Mouse (Mus musculus): ENCODE measurements at regions not wholly inside any gene's neighbourhood (a gene's known extent, or its start where the extent isn't known, plus 50 kb on each side); places are given as distances from the start of the nearest gene placed in this dataset.

GRCm38 (mm10) chr1:118765525-118765924, 137.8 kb downstream of the Tfcp2l1 start:
- H3K27ac ChIP-seq (replicated peaks in 1 of 2; ENCODE audit: control insufficient read depth in 1 of 2, insufficient read depth in 1 of 2, low read depth in 2 of 2, low read length in 2 of 2) = no peak overlapping the region
- H3K27me3 ChIP-seq (ENCODE audit: control insufficient read depth, insufficient read depth, low read length) = no peaks in the 10 kb centered on the region
- H3K4me3 ChIP-seq (ENCODE audit: control insufficient read depth in 1 of 2, insufficient read depth in 1 of 2, low read depth in 1 of 2, low read length in 2 of 2) = no peak overlapping the region
- no peaks in the 10 kb centered on the region for H3K9me3 ChIP-seq (ENCODE audit: control insufficient read depth, low read length)
- no peak overlapping the region for H3K9ac ChIP-seq (ENCODE audit: low read length)
- WGBS = 46% methylated on average over 9 of the region's 9 CpGs
- no peaks in the 10 kb centered on the region for H3K36me3 ChIP-seq (ENCODE audit: control insufficient read depth, insufficient read depth, low read length)
- ATAC-seq (ENCODE audit: insufficient number of reproducible peaks, insufficient read depth, low FRiP score, low read depth) = no peak
- H3K4me2 ChIP-seq (ENCODE audit: low read length) = no peak overlapping the region
- no peaks in the 10 kb centered on the region for H3K4me1 ChIP-seq (ENCODE audit: control insufficient read depth in 2 of 2, insufficient read depth in 2 of 2, low read length in 2 of 2)

GRCm38 (mm10) chr1:118768831-118769230, 141.1 kb downstream of the Tfcp2l1 start:
- Histone ChIP-seq H3K4me3 (ENCODE audit: control insufficient read depth in 1 of 2, insufficient read depth in 1 of 2, low read depth in 1 of 2, low read length in 2 of 2) (no peak overlapping the region), H3K4me2 (ENCODE audit: low read length) (no peak overlapping the region), H3K4me1 (ENCODE audit: control insufficient read depth in 2 of 2, insufficient read depth in 2 of 2, low read length in 2 of 2) (no peaks in the 10 kb centered on the region), H3K36me3 (ENCODE audit: control insufficient read depth, insufficient read depth, low read length) (no peaks in the 10 kb centered on the region), H3K27ac (replicated peaks in 1 of 2; ENCODE audit: control insufficient read depth in 1 of 2, insufficient read depth in 1 of 2, low read depth in 2 of 2, low read length in 2 of 2) (no peak overlapping the region), H3K27me3 (ENCODE audit: control insufficient read depth, insufficient read depth, low read length) (no peaks in the 10 kb centered on the region), H3K9ac (ENCODE audit: low read length) (no peak overlapping the region), H3K9me3 (ENCODE audit: control insufficient read depth, low read length) (no peaks in the 10 kb centered on the region)
- ATAC-seq (ENCODE audit: insufficient number of reproducible peaks, insufficient read depth, low FRiP score, low read depth) = no peak
- WGBS = 19% methylated on average over 4 of the region's 4 CpGs

- Histone ChIP-seq H3K27ac (replicated peaks in 1 of 2; ENCODE audit: control insufficient read depth in 1 of 2, insufficient read depth in 1 of 2, low read depth in 2 of 2, low read length in 2 of 2) (no peak overlapping the region), H3K36me3 (ENCODE audit: control insufficient read depth, insufficient read depth, low read length) (no peaks in the 10 kb centered on the region), H3K9me3 (ENCODE audit: control insufficient read depth, low read length) (no peaks in the 10 kb centered on the region), H3K27me3 (ENCODE audit: control insufficient read depth, insufficient read depth, low read length) (no peaks in the 10 kb centered on the region), H3K9ac (ENCODE audit: low read length) (no peak overlapping the region), H3K4me2 (ENCODE audit: low read length) (no peak overlapping the region), H3K4me3 (ENCODE audit: control insufficient read depth in 1 of 2, insufficient read depth in 1 of 2, low read depth in 1 of 2, low read length in 2 of 2) (no peak overlapping the region), H3K4me1 (ENCODE audit: control insufficient read depth in 2 of 2, insufficient read depth in 2 of 2, low read length in 2 of 2) (no peaks in the 10 kb centered on the region)
- ATAC-seq (ENCODE audit: insufficient number of reproducible peaks, insufficient read depth, low FRiP score, low read depth) = peak; percentile 27; the same call in 1 of the 2 replicates
- WGBS = 17% methylated on average over 9 of the region's 9 CpGs
Measured at GRCm38 (mm10) chr1:118772261-118772660, 144.5 kb downstream of the Tfcp2l1 start.

GRCm38 (mm10) chr1:118776594-118777441, 149.1 kb downstream of the Tfcp2l1 start:
- Histone ChIP-seq H3K36me3 (ENCODE audit: control insufficient read depth, insufficient read depth, low read length) (no peaks in the 10 kb centered on the region), H3K4me2 (ENCODE audit: low read length) (no peak overlapping the region)
- ATAC-seq (ENCODE audit: insufficient number of reproducible peaks, insufficient read depth, low FRiP score, low read depth) = no peak

More at GRCm38 (mm10) chr1:118776594-118777441, 149.1 kb downstream of the Tfcp2l1 start:
- Histone ChIP-seq H3K9ac (ENCODE audit: low read length) (no peak overlapping the region), H3K4me3 (ENCODE audit: control insufficient read depth in 1 of 2, insufficient read depth in 1 of 2, low read depth in 1 of 2, low read length in 2 of 2) (no peak overlapping the region), H3K27me3 (ENCODE audit: control insufficient read depth, insufficient read depth, low read length) (no peaks in the 10 kb centered on the region), H3K4me1 (ENCODE audit: control insufficient read depth in 2 of 2, insufficient read depth in 2 of 2, low read length in 2 of 2) (no peaks in the 10 kb centered on the region), H3K27ac (replicated peaks in 1 of 2; ENCODE audit: control insufficient read depth in 1 of 2, insufficient read depth in 1 of 2, low read depth in 2 of 2, low read length in 2 of 2) (no peak overlapping the region), H3K9me3 (ENCODE audit: control insufficient read depth, low read length) (no peaks in the 10 kb centered on the region)
- 42% methylated on average over 10 of the region's 10 CpGs for WGBS
